Mouse (Mus musculus): ENCODE data around the gene Rps6ka5. TPM values are rescaled to one million over a fixed set of nuclear protein-coding genes. Genes with fewer than 3 reads are reported as not detected.

Rps6ka5 gene
- polyA plus RNA-seq, 1 experiment from 2014 or later: 5.8 TPM

GRCm38 (mm10) chr12:100660076-100660475 is 66.7 kb downstream of the Rps6ka5 start:
- Histone ChIP-seq H3K27ac (replicated peaks in 1 of 2; ENCODE audit: control insufficient read depth in 1 of 2, insufficient read depth in 1 of 2, low read depth in 2 of 2, low read length in 2 of 2) (no peak overlapping the region), H3K4me1 (ENCODE audit: control insufficient read depth in 2 of 2, insufficient read depth in 2 of 2, low read length in 2 of 2) (no peaks in the 10 kb centered on the region), H3K36me3 (ENCODE audit: control insufficient read depth, insufficient read depth, low read length) (no peaks in the 10 kb centered on the region), H3K9me3 (ENCODE audit: control insufficient read depth, low read length) (no peaks in the 10 kb centered on the region), H3K4me3 (ENCODE audit: control insufficient read depth in 1 of 2, insufficient read depth in 1 of 2, low read depth in 1 of 2, low read length in 2 of 2) (no peak overlapping the region), H3K27me3 (ENCODE audit: control insufficient read depth, insufficient read depth, low read length) (no peaks in the 10 kb centered on the region), H3K9ac (ENCODE audit: low read length) (no peak overlapping the region), H3K4me2 (ENCODE audit: low read length) (no peak overlapping the region)
- 90% methylated on average over 2 of the region's 2 CpGs for WGBS
- no peak for ATAC-seq (ENCODE audit: insufficient number of reproducible peaks, insufficient read depth, low FRiP score, low read depth)

GRCm38 (mm10) chr12:100655972-100656371 is 70.8 kb downstream of the Rps6ka5 start:
- Histone ChIP-seq H3K4me1 (ENCODE audit: control insufficient read depth in 2 of 2, insufficient read depth in 2 of 2, low read length in 2 of 2) (no peaks in the 10 kb centered on the region), H3K9me3 (ENCODE audit: control insufficient read depth, low read length) (no peaks in the 10 kb centered on the region), H3K36me3 (ENCODE audit: control insufficient read depth, insufficient read depth, low read length) (no peaks in the 10 kb centered on the region), H3K27ac (replicated peaks in 1 of 2; ENCODE audit: control insufficient read depth in 1 of 2, insufficient read depth in 1 of 2, low read depth in 2 of 2, low read length in 2 of 2) (no peak overlapping the region), H3K4me3 (ENCODE audit: control insufficient read depth in 1 of 2, insufficient read depth in 1 of 2, low read depth in 1 of 2, low read length in 2 of 2) (no peak overlapping the region), H3K27me3 (ENCODE audit: control insufficient read depth, insufficient read depth, low read length) (no peaks in the 10 kb centered on the region), H3K4me2 (ENCODE audit: low read length) (no peak overlapping the region), H3K9ac (ENCODE audit: low read length) (no peak overlapping the region)
- ATAC-seq (ENCODE audit: insufficient number of reproducible peaks, insufficient read depth, low FRiP score, low read depth): no peak
- 80% methylated on average over 4 of the region's 4 CpGs for WGBS

- H3K9ac ChIP-seq (ENCODE audit: low read length): no peak overlapping the region
- H3K4me3 ChIP-seq (ENCODE audit: control insufficient read depth in 1 of 2, insufficient read depth in 1 of 2, low read depth in 1 of 2, low read length in 2 of 2): no peak overlapping the region
- ATAC-seq (ENCODE audit: insufficient number of reproducible peaks, insufficient read depth, low FRiP score, low read depth): no peak
- WGBS: 71% methylated on average over 1 of the region's 1 CpGs
- H3K36me3 ChIP-seq (ENCODE audit: control insufficient read depth, insufficient read depth, low read length): no peaks in the 10 kb centered on the region
- H3K9me3 ChIP-seq (ENCODE audit: control insufficient read depth, low read length): no peaks in the 10 kb centered on the region
- H3K4me1 ChIP-seq (ENCODE audit: control insufficient read depth in 2 of 2, insufficient read depth in 2 of 2, low read length in 2 of 2): peaks cover 2 to 5% of the 10 kb centered on the region in 2 experiments; a peak in 3 of 4 replicates
- H3K27me3 ChIP-seq (ENCODE audit: control insufficient read depth, insufficient read depth, low read length): no peaks in the 10 kb centered on the region
- H3K27ac ChIP-seq (replicated peaks in 1 of 2; ENCODE audit: control insufficient read depth in 1 of 2, insufficient read depth in 1 of 2, low read depth in 2 of 2, low read length in 2 of 2): no peak overlapping the region
- H3K4me2 ChIP-seq (ENCODE audit: low read length): no peak overlapping the region
These were observed 84.8 kb downstream of the Rps6ka5 start for GRCm38 (mm10) chr12:100641936-100642335.

- no peak for ATAC-seq (ENCODE audit: insufficient number of reproducible peaks, insufficient read depth, low FRiP score, low read depth)
- WGBS: 65% methylated on average over 3 of the region's 3 CpGs
- Histone ChIP-seq H3K4me1 (ENCODE audit: control insufficient read depth in 2 of 2, insufficient read depth in 2 of 2, low read length in 2 of 2) (peaks cover 2 to 13% of the 10 kb centered on the region in 2 experiments; a peak in 3 of 4 replicates), H3K4me2 (ENCODE audit: low read length) (no peak overlapping the region), H3K36me3 (ENCODE audit: control insufficient read depth, insufficient read depth, low read length) (no peaks in the 10 kb centered on the region), H3K27me3 (ENCODE audit: control insufficient read depth, insufficient read depth, low read length) (no peaks in the 10 kb centered on the region), H3K9ac (ENCODE audit: low read length) (no peak overlapping the region), H3K9me3 (ENCODE audit: control insufficient read depth, low read length) (no peaks in the 10 kb centered on the region), H3K4me3 (ENCODE audit: control insufficient read depth in 1 of 2, insufficient read depth in 1 of 2, low read depth in 1 of 2, low read length in 2 of 2) (no peak overlapping the region), H3K27ac (replicated peaks in 1 of 2; ENCODE audit: control insufficient read depth in 1 of 2, insufficient read depth in 1 of 2, low read depth in 2 of 2, low read length in 2 of 2) (no peak overlapping the region)
These were observed 86.1 kb downstream of the Rps6ka5 start for GRCm38 (mm10) chr12:100640726-100641125.

GRCm38 (mm10) chr12:100639680-100640079 is 87.1 kb downstream of the Rps6ka5 start:
- Histone ChIP-seq H3K4me2 (ENCODE audit: low read length) (peak overlapping the region; percentile 28; the same call in 1 of the 2 replicates), H3K27me3 (ENCODE audit: control insufficient read depth, insufficient read depth, low read length) (no peaks in the 10 kb centered on the region), H3K4me3 (ENCODE audit: control insufficient read depth in 1 of 2, insufficient read depth in 1 of 2, low read depth in 1 of 2, low read length in 2 of 2) (no peak overlapping the region), H3K27ac (replicated peaks in 1 of 2; ENCODE audit: control insufficient read depth in 1 of 2, insufficient read depth in 1 of 2, low read depth in 2 of 2, low read length in 2 of 2) (peak overlapping the region in 1 of 2 experiments; percentile 44; a peak in 1 of 4 replicates), H3K36me3 (ENCODE audit: control insufficient read depth, insufficient read depth, low read length) (no peaks in the 10 kb centered on the region), H3K9me3 (ENCODE audit: control insufficient read depth, low read length) (no peaks in the 10 kb centered on the region), H3K9ac (ENCODE audit: low read length) (0 out of 2 replicates have a peak overlapping the region, but pooled peaks have one; percentile 13), H3K4me1 (ENCODE audit: control insufficient read depth in 2 of 2, insufficient read depth in 2 of 2, low read length in 2 of 2) (peaks cover 2 to 13% of the 10 kb centered on the region in 2 experiments; a peak in 3 of 4 replicates)
- ATAC-seq (ENCODE audit: insufficient number of reproducible peaks, insufficient read depth, low FRiP score, low read depth): peak; percentile 64
- 17% methylated on average over 7 of the region's 7 CpGs for WGBS

GRCm38 (mm10) chr12:100637886-100638285 is 88.9 kb downstream of the Rps6ka5 start:
- H3K36me3 ChIP-seq (ENCODE audit: control insufficient read depth, insufficient read depth, low read length): no peaks in the 10 kb centered on the region
- no peaks in the 10 kb centered on the region for H3K27me3 ChIP-seq (ENCODE audit: control insufficient read depth, insufficient read depth, low read length)
- H3K9ac ChIP-seq (ENCODE audit: low read length): no peak overlapping the region
- no peak overlapping the region for H3K27ac ChIP-seq (replicated peaks in 1 of 2; ENCODE audit: control insufficient read depth in 1 of 2, insufficient read depth in 1 of 2, low read depth in 2 of 2, low read length in 2 of 2)
- no peaks in the 10 kb centered on the region for H3K9me3 ChIP-seq (ENCODE audit: control insufficient read depth, low read length)
- WGBS: 91% methylated on average over 8 of the region's 8 CpGs
- ATAC-seq (ENCODE audit: insufficient number of reproducible peaks, insufficient read depth, low FRiP score, low read depth): no peak
- H3K4me3 ChIP-seq (ENCODE audit: control insufficient read depth in 1 of 2, insufficient read depth in 1 of 2, low read depth in 1 of 2, low read length in 2 of 2): no peak overlapping the region
- peaks cover 2 to 13% of the 10 kb centered on the region in 2 experiments; a peak in 3 of 4 replicates for H3K4me1 ChIP-seq (ENCODE audit: control insufficient read depth in 2 of 2, insufficient read depth in 2 of 2, low read length in 2 of 2)
- H3K4me2 ChIP-seq (ENCODE audit: low read length): no peak overlapping the region

- H3K9ac ChIP-seq (ENCODE audit: low read length): no peak overlapping the region; the same call in 1 of the 2 replicates
- no peaks in the 10 kb centered on the region for H3K27me3 ChIP-seq (ENCODE audit: control insufficient read depth, insufficient read depth, low read length)
- no peaks in the 10 kb centered on the region for H3K9me3 ChIP-seq (ENCODE audit: control insufficient read depth, low read length)
- no peak overlapping the region for H3K27ac ChIP-seq (replicated peaks in 1 of 2; ENCODE audit: control insufficient read depth in 1 of 2, insufficient read depth in 1 of 2, low read depth in 2 of 2, low read length in 2 of 2)
- H3K4me3 ChIP-seq (ENCODE audit: control insufficient read depth in 1 of 2, insufficient read depth in 1 of 2, low read depth in 1 of 2, low read length in 2 of 2): no peak overlapping the region
- peaks cover 2 to 13% of the 10 kb centered on the region in 2 experiments; a peak in 3 of 4 replicates for H3K4me1 ChIP-seq (ENCODE audit: control insufficient read depth in 2 of 2, insufficient read depth in 2 of 2, low read length in 2 of 2)
- ATAC-seq (ENCODE audit: insufficient number of reproducible peaks, insufficient read depth, low FRiP score, low read depth): no peak
- no peak overlapping the region for H3K4me2 ChIP-seq (ENCODE audit: low read length)
- 34% methylated on average over 3 of the region's 3 CpGs for WGBS
- H3K36me3 ChIP-seq (ENCODE audit: control insufficient read depth, insufficient read depth, low read length): no peaks in the 10 kb centered on the region
These were observed 90.0 kb downstream of the Rps6ka5 start for GRCm38 (mm10) chr12:100636733-100637132.

- no peaks in the 10 kb centered on the region for H3K36me3 ChIP-seq (ENCODE audit: control insufficient read depth, insufficient read depth, low read length)
- H3K4me1 ChIP-seq (ENCODE audit: control insufficient read depth in 2 of 2, insufficient read depth in 2 of 2, low read length in 2 of 2): peaks cover 2 to 13% of the 10 kb centered on the region in 2 experiments; a peak in 3 of 4 replicates
- 62% methylated on average over 2 of the region's 2 CpGs for WGBS
- no peak for ATAC-seq (ENCODE audit: insufficient number of reproducible peaks, insufficient read depth, low FRiP score, low read depth)
- H3K9me3 ChIP-seq (ENCODE audit: control insufficient read depth, low read length): no peaks in the 10 kb centered on the region
- no peak overlapping the region; the same call in 1 of the 2 replicates for H3K9ac ChIP-seq (ENCODE audit: low read length)
- no peak overlapping the region for H3K27ac ChIP-seq (replicated peaks in 1 of 2; ENCODE audit: control insufficient read depth in 1 of 2, insufficient read depth in 1 of 2, low read depth in 2 of 2, low read length in 2 of 2)
- no peak overlapping the region for H3K4me3 ChIP-seq (ENCODE audit: control insufficient read depth in 1 of 2, insufficient read depth in 1 of 2, low read depth in 1 of 2, low read length in 2 of 2)
- H3K4me2 ChIP-seq (ENCODE audit: low read length): no peak overlapping the region
- no peaks in the 10 kb centered on the region for H3K27me3 ChIP-seq (ENCODE audit: control insufficient read depth, insufficient read depth, low read length)
These were observed 90.5 kb downstream of the Rps6ka5 start for GRCm38 (mm10) chr12:100636299-100636633.

Measured in heart, embryonic 14.5 days (tissue).